Mouse (Mus musculus) cerebellum, postnatal 25 days (tissue): ENCODE results near the gene Scarf2.

ENCODE experiments used
- DNase-seq, 2 experiments: peaks; one replicate each; pipeline ENCODE4 v3.0.0; 2021; ENCODE audit warnings: mixed read lengths in 2 of 2

The Scarf2 gene

DNA sequence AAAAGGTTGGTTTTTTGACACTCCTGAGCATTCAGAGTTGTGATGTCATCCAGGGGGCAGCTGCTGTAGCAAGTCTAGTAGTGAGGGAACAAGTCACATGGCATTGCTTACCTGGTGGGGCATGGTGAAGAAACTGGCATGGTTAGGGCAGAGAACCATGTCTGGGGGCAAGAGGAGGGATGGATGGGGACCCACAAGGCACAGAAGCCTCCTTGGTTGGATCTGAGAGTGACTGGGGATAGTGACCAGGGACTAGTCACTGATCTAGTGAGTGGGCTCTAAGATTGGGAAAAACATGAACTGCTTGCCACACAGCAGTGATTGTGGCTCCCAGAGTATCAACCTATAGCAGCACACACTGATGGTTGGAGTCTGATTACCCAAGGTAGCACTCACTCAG lies 2.5 kb downstream of the Scarf2 start:
- DNase-seq: no peak

DNA sequence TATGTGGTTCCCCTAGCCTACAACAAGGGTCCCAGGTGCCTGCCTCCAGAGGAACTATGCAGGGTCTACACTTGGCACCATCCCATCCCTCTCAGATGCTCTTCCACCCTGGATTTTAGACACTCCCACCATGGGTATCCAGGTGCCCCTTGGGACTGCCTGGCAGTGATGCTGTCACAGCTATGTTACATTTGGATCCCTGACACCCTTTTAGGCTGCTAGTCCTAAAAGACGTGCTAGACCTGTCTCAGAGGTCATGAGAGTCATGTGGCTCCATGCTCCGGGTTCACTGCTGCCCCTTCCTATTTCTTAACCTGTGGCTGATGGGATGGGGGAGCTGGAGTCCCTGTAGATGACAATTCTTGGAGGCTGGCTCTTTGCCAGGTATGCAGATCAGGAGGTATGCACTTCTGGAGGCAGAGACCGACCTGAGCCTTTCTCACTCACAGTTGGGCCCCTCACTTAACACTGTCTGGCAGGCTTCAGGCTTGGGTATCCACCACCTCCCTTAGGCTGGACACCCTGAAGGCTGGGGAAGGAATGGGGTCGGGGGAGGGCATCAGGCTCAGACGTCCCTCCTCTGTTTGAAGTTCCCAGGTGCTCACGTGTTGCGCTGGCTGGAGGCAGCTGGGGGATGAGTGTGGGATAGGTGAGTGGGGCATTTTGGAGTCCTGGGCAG lies 4.8 kb downstream of the Scarf2 start:
- DNase-seq: no peak

DNA sequence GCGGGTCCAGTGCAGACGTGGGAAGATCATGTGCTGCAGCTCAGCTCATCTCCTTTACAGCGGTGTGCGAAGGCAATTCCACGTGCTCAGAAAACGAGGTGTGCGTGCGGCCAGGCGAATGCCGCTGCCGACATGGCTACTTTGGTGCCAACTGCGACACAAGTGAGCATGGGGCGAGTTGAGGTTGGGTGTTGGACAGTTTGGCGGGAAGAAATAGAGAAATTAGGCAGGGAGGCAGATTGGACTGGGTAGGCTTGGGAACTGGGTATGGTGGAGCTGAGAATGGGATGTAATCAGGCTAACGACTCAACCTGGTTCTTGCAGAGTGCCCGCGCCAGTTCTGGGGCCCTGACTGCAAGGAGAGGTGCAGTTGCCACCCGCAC lies 5.4 kb downstream of the Scarf2 start:
- DNase-seq: no peak

DNA sequence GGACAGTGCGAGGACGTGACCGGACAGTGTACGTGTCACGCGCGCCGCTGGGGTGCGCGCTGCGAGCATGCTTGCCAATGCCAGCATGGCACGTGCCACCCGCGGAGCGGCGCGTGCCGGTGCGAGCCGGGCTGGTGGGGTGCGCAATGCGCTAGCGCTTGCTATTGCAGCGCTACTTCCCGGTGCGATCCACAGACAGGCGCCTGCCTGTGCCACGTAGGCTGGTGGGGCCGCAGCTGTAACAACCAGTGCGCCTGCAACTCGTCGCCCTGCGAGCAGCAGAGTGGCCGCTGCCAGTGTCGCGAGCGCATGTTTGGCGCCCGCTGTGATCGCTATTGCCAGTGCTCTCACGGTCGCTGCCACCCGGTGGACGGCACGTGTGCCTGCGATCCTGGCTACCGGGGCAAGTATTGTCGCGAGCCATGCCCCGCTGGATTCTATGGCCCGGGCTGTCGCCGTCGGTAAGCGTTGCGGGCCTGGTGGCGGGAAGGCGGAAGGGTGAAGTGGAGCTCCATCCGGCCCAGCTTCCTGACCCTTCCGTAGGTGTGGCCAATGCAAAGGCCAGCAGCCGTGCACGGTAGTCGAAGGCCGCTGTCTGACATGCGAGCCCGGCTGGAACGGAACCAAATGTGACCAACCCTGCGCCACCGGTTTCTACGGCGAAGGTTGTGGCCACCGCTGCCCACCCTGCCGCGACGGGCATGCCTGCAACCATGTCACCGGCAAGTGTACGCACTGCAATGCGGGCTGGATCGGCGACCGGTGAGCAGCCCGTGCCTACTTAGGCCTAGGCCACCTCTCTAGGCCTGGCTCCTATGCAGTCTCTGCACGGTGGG lies 6.0 kb downstream of the Scarf2 start:
- DNase-seq: peak; percentile 43 to 64

DNA sequence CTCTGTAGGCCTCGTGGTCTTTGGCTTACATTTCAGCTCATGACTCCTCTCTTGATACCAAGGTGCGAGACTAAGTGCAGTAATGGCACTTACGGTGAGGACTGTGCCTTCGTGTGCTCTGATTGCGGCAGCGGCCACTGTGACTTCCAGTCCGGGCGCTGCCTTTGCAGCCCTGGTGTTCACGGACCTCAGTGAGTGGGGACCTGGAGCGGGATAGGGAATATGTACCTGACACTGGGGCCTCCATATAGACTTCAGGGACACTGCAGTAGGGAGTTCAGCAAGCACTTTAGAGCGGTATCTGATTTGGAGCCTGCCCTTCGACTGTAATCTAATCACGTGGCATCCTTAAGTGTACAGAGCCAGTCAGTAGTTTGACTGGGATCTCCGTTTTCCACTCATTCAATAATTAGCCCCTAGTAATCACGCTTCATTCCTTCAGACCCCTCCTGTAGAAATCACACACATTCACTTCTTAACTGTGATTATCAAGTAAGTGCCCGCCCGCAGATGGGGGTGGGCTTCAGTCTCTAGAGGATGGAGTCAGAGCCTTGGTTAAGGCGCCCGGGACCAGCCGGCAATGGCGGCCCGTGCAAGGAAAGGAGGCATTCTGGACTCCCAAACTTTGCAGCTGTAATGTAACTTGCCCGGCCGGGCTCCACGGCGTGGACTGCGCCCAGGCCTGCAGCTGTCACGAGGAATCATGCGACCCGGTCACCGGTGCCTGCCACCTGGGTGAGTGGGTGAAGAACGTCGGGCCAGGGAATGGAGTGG lies 6.8 kb downstream of the Scarf2 start:
- DNase-seq: peak in 1 of 2 experiments; percentile 35

DNA sequence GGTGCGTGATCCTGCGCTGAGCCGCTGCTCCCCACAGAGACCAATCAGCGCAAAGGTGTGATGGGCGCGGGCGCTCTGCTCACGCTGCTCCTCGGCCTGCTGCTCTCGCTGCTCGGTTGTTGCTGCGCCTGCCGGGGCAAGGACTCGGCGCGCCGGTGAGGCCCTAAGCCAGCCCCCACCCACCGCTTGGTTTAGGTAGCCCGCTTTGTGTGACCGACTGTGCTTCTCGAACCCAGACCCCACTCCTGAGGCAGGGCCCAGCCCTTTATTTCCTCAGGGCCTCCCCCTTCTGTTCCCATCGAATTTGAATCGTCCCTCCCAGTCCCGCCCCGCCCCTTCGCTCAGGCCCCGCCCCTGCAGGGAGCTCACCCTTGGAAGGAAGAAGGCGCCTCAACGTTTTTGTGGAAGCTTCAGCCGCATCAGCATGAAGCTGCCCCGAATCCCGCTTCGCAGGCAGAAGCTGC lies 7.4 kb downstream of the Scarf2 start:
- DNase-seq: peak in 1 of 2 experiments; percentile 47

DNA sequence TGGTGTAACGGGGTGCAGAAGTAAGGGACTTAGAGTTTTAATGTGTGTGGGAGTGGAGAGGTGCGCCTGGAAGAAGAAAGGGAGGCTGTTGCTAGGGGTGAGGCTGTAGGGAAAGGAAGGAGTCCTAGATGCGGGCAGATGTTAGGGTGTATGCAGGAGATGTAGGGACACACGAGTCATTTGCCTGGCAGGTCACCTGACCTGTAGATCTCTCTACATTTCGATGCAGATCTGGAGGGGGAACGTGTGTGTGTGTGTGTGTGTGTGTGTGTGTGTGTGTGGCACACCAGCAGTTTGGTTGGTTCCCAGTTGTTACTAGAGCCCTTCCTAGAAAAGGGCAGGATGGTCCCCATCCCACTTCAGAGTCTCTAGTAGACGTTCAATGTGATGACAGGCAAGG lies 7.9 kb downstream of the Scarf2 start:
- no peak for DNase-seq

DNA sequence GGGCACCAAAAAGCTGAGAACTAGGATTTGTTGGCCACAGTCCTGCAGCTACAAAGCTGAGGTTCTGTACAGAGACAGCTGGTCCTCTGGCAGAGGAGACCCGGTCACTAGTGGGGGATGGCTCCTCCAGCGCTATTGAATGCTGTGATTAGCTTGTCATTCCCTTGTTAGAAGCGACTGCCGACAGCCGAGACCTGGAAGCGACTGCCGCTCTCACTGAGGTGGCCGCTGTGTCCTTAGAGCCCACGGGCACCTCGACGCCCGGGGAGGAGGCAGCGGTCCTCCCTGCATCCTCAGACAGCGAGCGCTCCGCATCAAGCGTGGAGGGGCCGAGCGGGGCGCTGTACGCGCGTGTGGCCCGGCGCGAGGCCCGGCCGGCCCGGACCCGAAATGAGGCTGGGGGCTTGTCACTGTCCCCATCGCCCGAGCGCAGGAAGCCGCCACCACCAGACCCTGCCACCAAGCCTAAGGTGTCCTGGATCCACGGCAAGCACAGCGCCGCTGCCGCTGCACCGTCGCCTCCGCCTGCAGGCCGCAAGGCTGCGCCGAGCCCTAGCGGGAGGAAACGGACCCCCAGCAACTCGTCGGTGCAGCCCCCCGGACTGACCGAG lies 9.6 kb downstream of the Scarf2 start:
- peak; percentile 57 to 74 for DNase-seq

DNA sequence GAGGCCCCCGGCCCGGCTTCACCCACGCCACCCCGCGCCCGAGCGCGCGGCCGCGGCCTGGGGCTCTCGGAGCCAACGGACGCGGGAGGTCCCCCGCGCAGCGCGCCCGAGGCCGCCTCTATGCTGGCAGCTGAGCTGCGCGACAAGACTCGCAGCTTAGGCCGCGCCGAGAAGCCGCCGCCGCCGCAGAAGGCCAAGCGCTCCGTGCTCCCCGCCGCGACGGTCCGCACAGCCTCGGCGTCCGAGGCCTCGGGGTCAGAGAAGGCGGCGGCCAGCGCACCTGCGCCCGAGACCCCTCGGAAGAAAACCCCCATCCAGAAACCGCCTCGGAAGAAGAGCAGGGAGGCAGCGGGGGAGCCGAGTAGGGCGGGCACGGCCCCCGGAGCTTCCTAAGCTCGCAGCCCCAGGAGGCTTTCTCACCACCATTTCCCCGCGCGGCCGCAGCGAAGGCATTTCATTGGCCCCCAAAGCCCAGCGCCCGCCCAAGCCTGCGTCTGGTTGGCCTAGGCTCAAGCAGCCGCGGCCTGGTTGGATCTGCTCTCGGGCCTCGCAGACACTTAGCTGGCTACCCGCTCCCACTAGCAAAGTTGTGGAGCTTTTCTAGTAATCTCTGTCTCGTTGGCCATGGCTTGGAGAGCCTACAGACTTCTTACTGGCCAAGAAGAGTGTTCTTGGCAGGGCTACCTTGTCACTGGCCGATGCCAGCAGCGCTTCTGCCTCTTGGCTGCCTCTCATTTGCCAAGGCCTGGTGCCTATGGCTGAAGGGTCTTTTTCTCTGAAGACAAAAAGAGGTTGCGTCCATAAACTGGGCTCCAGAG lies 10.3 kb downstream of the Scarf2 start:
- peak; percentile 88 to 93 for DNase-seq

DNA sequence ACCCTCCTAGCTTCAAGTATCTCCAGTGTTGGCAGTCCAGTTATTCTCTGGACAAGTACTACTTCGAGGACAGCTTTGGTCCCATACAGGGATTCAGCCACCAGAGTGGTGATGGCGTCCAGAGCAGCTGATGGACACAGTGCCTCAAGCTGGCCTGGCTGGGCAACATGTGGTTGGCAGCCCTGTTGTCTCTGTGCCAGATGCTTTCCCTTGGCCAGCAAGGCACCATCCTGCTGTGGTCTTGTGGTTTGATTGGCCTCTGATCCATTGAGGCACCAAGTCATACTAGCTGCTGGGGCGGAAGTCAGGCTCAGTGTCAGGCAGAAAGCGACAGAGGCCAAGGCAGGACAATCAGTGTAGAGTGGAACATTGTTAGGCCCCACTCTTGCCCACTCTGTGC lies 12.0 kb downstream of the Scarf2 start:
- no peak for DNase-seq

DNA sequence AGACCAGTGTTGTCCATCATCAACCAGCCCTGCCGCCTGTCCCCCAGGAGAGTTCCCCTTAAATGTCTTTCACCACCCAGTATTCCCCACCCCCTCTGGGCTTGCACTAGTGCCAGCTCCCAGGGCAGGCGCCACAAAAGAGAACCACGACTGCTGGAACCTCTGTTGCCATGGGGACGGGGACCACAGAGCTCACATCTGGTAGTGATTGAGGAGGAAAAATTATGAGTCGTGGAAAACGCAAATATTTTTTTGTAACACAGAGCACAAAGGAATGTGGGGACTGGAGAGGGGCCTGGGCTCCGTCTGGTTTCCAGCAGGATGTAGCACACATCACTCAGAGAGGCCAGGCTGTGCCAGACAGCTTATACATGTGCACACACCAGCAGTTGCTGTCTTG lies 12.6 kb downstream of the Scarf2 start:
- no peak for DNase-seq

DNA sequence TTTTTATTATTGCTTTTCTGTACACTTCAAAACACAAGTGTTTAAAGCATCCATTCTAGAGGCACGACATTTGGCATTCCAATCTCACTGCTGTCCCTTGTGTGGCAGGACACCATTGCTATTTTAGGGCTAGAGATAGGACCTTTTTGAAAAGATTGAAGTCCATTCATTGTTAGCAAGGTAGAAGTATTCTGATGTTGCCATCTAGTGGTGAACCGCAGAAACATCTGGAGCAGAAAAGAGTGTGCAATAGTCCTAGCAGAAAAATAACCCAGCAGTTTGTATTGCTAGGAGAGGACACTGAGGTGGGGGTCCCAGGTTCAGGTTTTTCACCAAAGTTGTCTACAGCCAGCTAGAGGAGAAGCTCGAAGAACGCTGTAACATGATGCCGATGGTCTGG lies 15.0 kb downstream of the Scarf2 start:
- peak in 1 of 2 experiments; percentile 48 for DNase-seq

DNA sequence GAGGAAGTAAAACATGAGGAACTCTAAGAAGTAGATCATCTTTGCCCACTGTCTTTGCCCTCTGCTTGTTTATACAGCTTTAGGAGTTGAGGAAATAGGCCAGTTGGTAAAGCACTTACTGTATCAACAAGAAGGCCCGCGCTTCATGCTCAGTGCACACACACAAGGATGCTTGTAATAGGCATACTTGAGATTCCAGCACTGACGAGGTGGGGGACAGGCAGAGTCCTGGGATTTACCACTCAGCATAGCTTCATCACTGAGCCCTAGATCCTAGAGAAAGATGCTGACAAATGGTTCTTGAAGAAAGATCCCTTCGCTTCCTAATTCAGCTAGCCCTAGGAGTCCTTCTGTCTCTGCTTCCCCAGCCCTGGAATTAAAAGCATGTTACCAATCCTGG lies 16.1 kb downstream of the Scarf2 start:
- no peak for DNase-seq

DNA sequence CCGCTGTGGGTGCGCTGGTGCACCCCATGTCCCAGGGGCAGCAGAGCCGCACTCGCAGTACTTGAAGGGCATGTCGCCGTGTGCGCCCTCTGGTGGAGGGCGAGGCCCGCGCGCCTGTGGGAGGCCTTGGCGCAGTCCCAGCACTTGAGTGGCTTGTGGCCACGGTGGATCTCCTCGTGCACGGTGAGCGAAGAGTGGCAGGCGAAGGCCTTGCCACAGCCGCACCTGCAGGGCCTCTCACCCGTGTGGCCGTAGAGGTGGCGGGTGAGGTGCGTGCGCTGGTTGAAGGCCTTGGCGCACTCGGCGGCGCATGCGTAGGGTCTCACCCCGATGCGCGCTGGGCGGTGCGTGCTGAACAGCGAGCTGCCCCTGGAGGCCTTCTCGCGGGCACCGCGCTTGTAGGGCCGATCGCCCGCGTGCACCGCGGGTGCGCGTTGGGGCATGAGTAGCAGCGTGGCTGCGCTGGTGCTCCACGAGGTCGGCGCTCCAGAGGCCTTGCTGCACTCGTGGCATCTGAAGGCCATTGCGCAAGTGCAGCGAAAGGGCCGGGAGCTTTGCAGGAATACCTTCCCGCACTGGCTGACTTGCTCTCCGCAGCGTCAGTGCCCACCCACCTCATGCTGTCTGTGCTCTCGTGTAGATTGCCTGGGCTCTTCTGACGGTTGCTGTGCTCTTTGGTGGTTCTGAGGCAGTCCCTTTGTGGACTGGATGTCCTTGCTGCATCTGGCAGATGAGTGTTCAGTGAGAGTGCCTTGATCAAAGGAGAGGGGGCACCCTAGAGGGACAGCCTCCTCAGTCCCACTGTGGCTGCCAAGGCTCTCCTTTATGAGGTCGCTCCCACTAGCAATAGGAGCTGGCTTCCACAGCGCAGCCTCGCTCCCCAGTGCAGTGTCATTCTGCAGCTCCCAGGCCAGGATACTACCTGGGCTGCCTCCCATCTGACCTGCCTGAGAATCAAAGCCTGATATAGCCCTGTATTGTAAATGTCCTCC lies 18.6 kb downstream of the Scarf2 start:
- peak; percentile 67 to 80 for DNase-seq

DNA sequence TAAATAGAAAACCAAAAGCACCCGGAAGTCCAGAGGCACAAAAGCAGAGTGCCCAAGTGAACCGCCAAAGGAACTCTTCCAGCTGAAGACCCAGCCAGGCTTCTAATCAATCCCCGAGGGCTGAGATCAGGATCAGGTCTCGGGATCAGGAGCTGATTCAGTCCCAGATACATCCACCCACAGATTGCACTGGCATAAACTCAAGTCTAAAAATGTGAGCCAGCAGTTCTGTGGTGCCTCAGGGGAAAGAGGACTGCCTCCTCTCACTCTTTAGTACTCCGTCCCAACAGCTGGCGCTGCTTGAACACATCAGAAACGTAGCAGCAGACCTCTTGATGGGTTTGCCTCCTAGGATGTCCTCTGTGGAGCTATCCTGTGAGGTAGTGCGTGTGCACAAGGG lies 19.4 kb downstream of the Scarf2 start:
- no peak for DNase-seq

DNA sequence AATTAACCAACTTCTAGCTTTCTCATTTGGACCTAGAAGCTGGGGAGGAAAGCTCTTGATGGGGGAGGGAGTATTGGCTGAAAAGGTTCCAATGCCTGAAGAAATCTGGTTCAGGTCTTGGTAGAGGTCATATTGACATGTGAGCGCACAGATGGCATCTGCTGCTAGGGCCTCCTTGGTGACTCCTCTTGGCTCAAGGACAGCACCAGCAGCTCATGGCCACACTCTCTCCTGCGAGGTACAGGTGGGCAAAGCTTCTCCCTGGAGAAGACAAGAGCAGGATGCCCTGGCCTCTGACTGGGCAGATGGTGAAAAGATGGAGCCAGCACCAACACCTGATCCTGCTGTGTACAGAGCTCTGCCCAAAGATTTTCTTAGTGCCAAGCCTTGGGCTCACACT lies 29.4 kb downstream of the Scarf2 start:
- DNase-seq: peak; percentile 71 to 76

DNA sequence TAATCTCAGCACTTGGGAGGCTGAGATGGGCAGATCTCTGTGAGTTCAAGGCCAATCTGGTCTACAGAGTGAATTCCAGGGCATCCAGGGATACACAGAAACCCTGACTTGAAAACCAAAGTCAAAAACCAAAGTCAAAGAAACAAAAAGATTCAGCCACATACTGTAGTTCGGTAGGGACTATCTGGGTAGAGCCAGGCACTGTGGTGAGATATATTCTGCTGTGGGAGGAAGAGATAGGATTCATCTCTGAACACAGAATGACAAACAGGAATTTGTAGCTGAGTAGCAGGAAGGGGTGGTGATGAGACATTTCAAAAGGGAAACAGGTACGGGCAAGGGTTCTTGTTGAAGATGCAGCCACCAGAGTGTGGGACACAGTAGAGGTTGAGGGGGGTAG lies 31.1 kb downstream of the Scarf2 start:
- no peak for DNase-seq

DNA sequence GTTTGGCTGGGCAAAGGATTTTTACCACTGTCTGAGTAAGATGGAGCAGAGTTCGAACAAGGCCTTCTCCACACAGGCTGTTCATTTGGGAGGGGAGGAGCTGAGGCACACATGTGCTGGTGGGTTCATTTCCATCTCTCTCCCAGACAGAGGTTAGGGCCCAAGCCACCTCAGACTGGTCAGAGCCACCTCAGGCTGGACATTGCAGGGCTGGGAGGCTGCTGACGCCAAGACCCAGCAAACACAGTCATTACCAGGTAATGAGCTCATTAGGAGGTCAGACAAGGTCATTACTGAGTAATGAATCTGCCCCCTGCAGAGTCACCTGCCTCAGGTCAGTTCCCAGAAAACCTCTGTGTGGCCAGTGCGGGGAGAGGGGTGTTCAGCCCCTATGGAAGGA lies 31.8 kb downstream of the Scarf2 start:
- no peak for DNase-seq

DNA sequence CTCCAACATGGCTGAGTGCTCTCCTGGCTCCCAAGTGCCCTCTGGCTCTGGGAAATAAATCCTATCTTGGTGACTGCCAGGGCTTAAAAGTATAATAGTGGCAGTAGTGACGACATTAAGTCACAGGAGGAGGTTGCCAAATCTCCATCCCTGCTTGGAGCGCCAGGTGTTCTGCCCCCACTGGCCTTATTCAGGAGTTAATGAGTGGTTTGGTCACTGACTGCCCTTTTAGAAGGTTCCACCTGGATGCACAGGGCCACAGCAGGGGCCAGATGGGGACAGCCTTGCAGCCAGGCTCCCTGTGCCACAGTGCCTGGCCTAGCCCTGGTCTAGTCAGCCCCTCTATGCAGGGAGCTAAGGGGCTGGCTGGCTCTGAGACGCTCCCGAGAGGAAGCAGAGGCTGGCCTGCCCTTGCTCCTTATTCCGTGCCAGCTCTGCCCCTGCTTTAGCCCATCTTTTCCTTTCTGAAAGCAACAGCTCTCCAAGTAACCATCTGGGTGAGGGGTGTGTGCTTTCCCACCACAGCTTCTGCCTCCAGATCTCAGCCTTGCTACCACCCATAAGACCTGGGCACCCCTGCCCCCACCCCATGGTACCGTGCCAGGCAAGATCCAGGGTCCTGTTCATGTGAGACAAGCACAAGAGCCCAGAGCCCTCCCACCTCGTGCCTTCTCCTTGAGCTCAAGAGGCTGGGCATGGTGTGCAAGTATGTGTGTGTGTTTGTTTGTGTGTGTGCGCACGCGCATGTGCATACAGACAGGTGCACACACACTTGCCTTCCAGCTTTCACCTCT lies 33.5 kb downstream of the Scarf2 start:
- DNase-seq: no peak

DNA sequence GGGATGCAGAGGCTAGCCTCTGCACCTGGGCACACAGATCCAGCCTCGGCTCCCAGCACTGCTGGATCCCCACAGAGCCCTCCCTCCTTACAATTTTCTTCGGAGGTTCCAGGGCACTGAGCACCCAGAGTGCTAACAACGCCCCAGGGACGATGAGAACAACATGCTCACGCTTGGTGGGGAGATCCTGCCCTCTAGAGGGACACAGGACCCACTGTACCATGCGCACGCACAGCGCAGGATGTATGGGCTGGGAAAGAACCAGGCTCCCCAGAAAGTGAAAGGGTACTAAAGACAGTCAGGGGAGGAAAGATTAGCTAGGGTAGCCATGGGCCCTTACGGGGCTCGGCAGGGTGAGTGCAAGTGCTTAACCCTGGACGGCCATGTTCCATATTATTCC lies 34.7 kb downstream of the Scarf2 start:
- DNase-seq: no peak
